Mouse (Mus musculus): ENCODE data around the gene Hmox1.
A peak's percentile ranks its signal among the peaks of the same experiment; 100 is the strongest.

Gene Hmox1

DNA sequence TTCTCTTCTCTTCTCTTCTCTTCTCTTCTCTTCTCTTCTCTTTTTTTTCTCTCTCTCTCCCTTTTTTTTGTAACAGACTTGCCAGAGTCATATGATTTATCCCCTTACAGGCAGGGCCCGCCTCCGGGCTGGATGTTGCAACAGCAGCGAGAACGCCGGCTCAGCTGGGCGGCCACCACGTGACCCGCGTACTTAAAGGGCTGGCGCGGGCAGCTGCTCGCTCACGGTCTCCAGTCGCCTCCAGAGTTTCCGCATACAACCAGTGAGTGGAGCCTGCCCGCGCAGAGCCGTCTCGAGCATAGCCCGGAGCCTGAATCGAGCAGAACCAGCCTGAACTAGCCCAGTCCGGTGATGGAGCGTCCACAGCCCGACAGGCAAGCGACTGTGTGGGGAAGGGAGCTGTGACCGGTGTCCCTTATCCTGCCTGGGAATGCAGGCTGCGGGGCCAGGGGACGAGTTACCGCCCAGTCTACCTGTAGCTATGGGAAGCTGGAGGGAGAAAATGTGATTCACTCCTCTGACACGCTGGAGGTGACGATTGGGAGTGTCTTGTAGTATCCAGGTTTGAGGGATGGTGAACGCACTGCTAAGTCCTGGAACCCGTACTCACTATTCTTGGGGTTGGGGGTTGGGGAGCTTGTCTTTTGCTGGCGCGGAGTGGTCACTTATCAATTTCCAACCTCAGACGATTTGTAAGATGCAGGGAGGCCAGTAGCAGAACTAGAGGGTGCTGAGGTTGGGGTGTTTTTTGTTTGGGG lies at the start of gene Hmox1:
Hmox1 (plus strand) TSS at position 223 of the 758 bp plus-strand sequence.
- peak; percentile 94 for DNase-seq (ENCODE audit: low spot score in 2 of 2)

DNA sequence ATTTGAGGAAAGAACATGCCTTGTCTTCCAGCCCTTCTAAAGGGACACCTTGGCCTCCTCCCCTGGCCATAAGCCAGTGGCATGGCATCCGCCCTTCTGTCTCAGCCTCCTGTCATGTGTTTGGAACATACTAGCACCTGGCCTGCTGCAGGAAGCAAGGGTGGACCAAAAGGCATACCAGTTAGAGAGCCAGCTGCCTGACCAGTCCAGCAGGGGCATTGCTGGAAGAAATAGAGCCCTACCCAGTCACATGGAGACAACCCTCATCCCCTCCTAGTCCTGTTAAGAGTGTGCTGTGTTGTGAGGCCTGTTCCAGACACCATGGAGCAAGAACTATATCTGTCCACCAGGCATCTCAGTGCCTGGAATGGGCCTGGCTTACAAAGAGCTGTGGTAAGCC lies 47.1 kb upstream of the Hmox1 start:
- DNase-seq (ENCODE audit: low spot score in 2 of 2): peak in 1 of 2 experiments; percentile 23

DNA sequence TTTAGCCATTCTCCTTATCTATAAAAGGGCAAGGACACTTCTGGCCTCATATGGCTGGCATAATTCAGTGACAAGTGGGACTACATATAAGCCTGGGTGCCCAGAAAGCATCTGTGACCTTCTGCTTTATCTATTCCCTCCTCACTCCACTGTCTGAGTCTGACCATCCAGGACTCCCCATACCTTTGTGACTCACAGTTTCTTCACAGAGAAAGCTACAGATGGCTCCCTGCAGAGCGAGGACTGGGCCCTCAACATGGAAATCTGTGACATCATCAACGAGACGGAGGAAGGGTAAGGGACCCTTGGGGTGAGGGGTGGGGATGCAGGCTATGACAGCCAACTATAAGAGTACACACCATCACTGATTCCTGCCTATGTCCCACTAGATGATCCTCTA lies 45.6 kb upstream of the Hmox1 start:
- no peak for DNase-seq (ENCODE audit: low spot score in 2 of 2)

DNA sequence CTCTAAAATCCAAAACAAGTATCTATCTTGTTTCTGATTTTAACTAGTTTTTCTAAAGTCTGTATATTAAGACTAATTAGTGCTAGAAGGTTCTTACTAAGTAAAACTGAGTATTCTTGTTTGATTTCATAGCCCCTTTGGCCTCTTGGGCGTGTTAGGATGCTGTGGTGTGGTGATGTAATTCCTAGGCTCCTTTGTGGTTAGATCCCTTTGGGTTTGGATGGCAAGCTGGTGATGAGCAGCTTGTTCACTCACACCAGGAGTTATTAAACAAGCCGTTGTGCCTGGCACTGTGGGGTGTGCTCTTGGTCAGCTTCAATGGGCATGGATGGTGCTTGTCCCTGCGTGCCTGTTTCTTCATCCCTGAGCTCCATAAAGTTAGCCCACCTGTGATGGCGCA lies 40.1 kb upstream of the Hmox1 start:
- no peak for DNase-seq (ENCODE audit: low spot score in 2 of 2)

DNA sequence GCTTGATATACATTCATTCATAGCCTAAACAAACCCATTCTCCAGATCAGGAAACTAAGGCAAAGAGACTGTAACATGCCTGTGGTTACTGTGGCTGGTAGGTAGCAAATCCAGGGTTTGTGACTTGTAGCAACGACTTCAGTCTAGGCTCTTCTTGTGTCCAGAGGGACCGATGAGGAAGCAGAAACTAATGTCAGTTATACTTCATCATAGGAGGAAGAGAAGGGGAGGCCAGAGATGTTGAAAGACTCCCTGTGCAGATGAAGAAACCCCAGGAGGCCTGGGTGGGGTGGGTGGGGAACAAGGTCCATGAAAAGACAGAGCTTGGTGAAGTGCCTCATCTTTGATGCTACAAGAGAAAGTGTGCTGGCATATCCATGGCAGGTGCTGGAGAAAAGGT lies 37.7 kb upstream of the Hmox1 start:
- no peak for DNase-seq (ENCODE audit: low spot score in 2 of 2)

DNA sequence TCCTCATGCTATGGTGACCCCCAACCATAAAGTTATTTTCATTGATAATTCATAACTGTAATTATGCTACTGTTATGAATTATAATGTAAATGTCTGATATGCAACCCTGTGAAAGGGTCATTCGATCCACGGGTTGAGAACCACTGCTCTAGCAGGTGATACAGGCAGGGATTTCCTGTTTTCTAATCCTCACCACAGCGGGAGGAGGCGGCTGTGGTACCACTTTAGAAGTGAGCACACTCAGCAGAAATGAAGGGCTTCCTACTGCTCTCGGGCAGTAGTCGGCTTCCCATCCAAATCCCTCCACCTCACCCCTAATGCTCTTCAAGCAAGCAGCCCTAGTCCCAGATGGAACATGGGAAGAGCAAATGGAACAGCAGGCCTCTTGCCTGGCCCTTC lies 33.4 kb upstream of the Hmox1 start:
- no peak for DNase-seq (ENCODE audit: low spot score in 2 of 2)

GRCm38 (mm10) chr8:75060815-75061214 lies 32.6 kb upstream of the Hmox1 start:
- peak in 1 of 2 experiments; percentile 51 for DNase-seq (ENCODE audit: low spot score in 2 of 2)

GRCm38 (mm10) chr8:75063290-75063689 lies 30.1 kb upstream of the Hmox1 start:
- DNase-seq (ENCODE audit: low spot score in 2 of 2): peak; percentile 72 to 79

- DNase-seq (ENCODE audit: low spot score in 2 of 2): no peak
These were observed 28.6 kb upstream of the Hmox1 start for GRCm38 (mm10) chr8:75064790-75065189.

GRCm38 (mm10) chr8:75067287-75067686 lies 26.1 kb upstream of the Hmox1 start:
- no peak for DNase-seq (ENCODE audit: low spot score in 2 of 2)

DNA sequence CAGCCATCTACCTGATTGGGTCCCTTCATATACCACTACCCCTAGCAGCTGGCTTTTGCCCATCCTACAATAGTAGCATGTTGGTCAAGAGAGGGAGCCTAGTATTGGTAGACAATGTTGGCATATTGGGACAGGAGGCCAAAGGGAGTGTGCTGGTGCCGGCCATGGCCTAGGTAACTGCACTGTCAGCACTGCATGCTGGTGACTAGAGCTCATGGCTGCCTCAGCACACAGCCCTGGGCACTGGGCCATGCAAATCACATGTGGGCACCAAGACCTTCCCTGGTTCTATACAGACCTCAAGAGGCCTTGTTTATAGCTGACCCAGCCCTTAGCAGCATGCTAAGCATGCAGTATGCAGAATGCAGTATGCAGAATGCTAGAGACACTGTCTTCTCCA lies 23.1 kb upstream of the Hmox1 start:
- DNase-seq (ENCODE audit: low spot score in 2 of 2): no peak

DNA sequence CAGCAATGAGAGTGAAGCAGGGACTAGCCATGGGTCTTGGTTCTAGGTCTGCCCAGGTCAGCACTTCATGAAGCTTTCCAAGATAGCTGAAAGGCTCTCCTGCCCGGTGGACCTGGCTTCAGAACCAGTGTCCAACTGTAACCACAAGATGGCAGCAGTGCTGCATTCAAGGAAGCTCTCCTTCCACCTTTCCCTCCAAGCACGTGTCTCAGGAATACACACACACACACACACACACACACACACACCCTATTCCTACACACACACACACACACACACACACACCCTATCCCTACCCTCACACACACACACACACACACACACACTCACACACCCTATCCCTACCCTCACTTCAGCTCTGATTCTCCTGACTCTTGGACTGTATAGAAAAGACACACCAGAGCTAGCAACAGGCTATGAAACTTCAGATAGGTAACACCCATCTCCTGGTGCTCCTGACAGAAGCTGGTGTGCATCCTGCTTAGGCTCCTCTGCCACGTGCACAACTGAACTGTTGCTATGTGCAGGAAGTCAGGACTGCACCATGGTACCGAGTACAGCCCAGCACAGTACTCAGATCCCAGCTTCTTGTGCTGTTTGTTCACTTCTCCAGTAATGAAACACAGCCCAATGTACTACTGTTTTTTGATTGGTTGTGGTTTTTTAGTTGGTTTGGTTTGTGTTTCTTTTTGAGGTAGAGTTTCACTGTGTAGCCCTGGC lies 21.6 kb upstream of the Hmox1 start:
- DNase-seq (ENCODE audit: low spot score in 2 of 2): peak; percentile 61 to 79

- DNase-seq (ENCODE audit: low spot score in 2 of 2): no peak
These were observed 18.5 kb upstream of the Hmox1 start for GRCm38 (mm10) chr8:75074876-75075275.

DNA sequence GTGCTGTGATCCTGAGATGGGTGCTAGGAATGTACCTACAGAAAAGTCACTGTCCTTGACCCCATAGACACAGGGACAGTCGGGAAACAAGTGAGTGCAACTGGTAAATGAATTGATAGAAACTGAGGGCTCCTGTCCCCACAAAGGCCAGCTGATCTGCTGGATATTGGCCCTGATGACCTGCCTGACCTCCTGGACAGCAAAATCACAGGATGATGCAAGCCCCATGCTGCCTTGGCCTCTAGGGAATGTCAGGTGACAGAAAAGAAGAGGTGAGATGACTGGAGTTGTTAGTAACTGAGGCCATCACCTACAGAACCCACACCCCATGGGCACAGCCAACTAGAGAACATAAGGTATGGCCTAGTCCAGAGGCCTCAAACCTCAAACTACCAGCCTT lies 15.2 kb upstream of the Hmox1 start:
- DNase-seq (ENCODE audit: low spot score in 2 of 2): no peak

DNA sequence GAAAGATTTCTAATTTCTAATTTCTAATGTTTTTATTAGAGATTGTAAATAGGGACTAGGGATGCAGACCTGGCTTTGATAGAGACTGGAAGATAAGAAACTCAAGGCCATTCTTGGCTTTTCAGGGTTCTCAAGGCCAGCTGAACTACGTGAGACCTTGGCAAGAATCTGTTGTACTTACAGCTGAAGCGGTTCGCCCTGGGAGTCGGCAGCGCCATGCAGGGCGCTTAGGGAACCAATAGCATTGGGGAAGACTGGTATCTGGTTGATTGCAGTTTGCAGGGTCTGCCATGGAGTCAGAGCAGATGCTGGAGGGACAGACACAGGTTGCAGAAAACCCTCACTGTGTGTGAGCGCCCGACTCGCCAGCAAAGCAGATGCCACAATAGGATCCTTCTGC lies 14.6 kb upstream of the Hmox1 start:
- no peak for DNase-seq (ENCODE audit: low spot score in 2 of 2)

DNA sequence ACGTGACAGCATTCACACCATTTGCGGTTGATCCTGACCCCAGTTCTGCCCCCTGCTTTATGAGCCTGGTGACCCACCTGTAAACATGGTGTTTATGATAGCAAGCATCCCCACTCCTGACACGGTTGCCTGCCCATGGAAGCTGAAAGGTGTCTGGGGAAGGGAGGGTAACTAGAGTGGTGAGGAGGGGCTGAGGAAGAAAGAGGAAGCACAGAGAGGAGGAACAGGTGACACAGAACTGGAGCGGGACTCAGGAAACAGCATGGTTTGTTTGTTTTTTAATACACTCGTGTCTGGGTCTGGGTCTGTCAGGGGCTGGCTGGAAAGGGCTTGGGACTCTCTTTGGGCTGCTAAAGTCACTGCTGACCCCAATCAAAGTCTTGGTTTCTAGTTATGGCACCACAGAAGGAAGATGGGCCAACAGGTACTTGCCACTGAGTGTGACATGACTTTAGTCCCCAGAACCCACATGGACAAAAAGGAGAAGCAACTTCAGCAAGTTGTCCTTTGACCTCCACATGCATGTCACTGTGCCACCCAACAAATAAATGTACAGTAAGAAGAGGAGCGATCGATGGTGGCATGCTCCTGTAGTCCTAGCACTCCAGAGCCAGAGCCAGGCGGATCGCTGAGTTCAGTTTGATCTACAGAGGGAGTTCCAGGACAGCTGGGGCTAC lies 11.9 kb upstream of the Hmox1 start:
- DNase-seq (ENCODE audit: low spot score in 2 of 2): no peak

- DNase-seq (ENCODE audit: low spot score in 2 of 2): no peak
These were observed 11.1 kb upstream of the Hmox1 start for GRCm38 (mm10) chr8:75082181-75082805.

DNA sequence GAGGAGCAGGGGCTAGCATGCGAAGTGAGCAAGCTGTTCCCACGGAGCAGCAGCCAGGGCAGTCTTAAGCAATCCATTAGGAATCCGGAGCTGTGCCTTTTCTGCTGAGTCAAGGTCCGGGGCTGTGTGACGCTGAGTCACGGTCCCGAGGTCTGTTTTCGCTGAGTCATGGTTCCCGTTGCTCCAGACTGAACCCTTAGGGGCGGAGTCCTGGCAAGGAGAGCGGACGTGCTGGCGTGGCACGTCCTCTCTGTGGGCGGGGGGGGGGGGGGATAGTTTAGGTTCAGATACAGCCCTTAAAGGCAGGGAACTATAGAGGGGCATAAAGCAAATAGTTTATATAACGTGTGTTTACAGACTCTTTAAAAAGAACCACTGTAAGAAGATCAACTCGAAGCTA lies 9.6 kb upstream of the Hmox1 start:
- peak; percentile 92 to 96 for DNase-seq (ENCODE audit: low spot score in 2 of 2)

- peak; percentile 29 to 50 for DNase-seq (ENCODE audit: low spot score in 2 of 2)
These were observed 8.9 kb upstream of the Hmox1 start for GRCm38 (mm10) chr8:75084382-75085064.

- peak; percentile 53 to 66 for DNase-seq (ENCODE audit: low spot score in 2 of 2)
These were observed 7.4 kb upstream of the Hmox1 start for GRCm38 (mm10) chr8:75086002-75086401.

- no peak for DNase-seq (ENCODE audit: low spot score in 2 of 2)
These were observed 6.3 kb upstream of the Hmox1 start for GRCm38 (mm10) chr8:75087127-75087526.

Data from heart, adult 9 months (tissue).